ENCODE assay signal across 8 mouse cellular contexts in the genomic region with DNA sequence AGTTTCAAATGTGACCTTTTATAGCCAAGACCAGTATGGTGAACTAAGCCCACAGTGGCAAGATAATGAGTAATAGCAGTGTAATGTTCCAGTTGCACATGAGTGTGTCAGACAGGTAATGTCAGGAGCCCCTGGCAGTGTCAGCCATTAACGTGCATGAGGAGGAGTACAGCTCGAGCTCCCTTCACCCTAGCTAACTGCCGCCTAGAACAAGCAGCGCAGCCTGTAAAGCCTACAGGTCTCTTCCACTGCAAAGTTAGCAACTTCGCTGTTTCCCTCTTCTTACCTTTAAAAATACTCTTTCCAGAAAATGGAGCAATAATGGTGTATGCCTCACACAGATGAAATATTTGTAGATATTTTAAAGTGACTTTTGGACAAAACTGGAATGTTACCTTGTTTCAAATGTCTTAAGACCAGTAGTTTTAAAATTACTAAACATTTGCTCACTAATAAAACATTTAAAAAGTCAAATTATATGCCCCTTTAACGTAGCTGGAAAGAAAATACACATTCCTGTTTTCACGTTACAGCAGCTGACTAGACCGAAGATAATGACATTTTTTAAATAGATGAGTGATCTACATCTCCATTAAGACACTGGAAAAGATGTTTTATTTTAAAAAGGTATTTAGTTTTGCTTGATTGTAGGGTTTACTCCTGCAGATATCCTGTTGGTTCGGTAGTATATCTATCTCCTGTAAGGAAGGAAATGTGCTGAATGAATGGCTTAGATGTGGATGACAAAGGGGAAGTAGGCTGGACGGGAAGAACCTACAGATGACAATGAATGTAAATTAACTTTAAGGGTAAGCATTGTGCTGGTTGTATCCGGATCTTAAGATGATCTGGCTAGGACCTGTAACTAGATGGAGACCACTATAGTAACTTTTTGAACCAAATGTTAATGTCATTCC. TPM values are rescaled to one million over a fixed set of nuclear protein-coding genes. Genes with fewer than 3 reads are reported as not detected.
DNase-seq lines count a peak whose midpoint lies in the region; ATAC-seq and TF ChIP-seq lines count a peak whose summit lies in the region.

No protein-coding gene starts in this region.

- peak overlapping the region; percentile 86 for H3K4me2 ChIP-seq in lung, embryonic 15.5 days

- WGBS in kidney, adult 2 months, result 16% methylated on average over 11 of the region's 11 CpGs
- WGBS in lung, embryonic 15.5 days, result 26% methylated on average over 11 of the region's 11 CpGs

- intact Hi-C loops in heart, postnatal 10 days (cut with DNase I), result loop anchor here (1.0 to 10.0 kb wide), 6 partner anchors 48 to 199 kb away; no protein-coding TSS in a partner anchor
- intact Hi-C loops in left cerebral cortex, postnatal 10 days (cut with DNase I), result loop anchor here (5.0 to 10.0 kb wide), 3 partner anchors 88 to 311 kb away; a partner anchor contains a TSS

- peak overlapping the region; percentile 99 for H3K9ac ChIP-seq in lung, embryonic 15.5 days

- peaks cover 9% of the 10 kb centered on the region; the same call in 1 of the 2 replicates for H3K4me1 ChIP-seq in kidney, adult 2 months (ENCODE audit: control insufficient read depth, insufficient read depth, low read length)
- H3K4me1 ChIP-seq in lung, embryonic 15.5 days, result peaks cover 28% of the 10 kb centered on the region

- no peak for ATAC-seq in lung, embryonic 15.5 days (ENCODE audit: borderline replicate concordance, extremely low read depth, low FRiP score, low TSS enrichment)

- H3K27ac ChIP-seq in kidney, adult 2 months (ENCODE audit: insufficient read depth, low read depth, low read length), result no peak overlapping the region
- no peak overlapping the region for H3K27ac ChIP-seq in lung, embryonic 15.5 days

- no peaks in the 10 kb centered on the region for H3K27me3 ChIP-seq in kidney, adult 2 months (replicated peaks; ENCODE audit: control insufficient read depth, insufficient read depth, low read length)
- H3K27me3 ChIP-seq in lung, embryonic 15.5 days, result no peaks in the 10 kb centered on the region

- peak overlapping the region; percentile 35 for H3K4me3 ChIP-seq in kidney, adult 2 months (ENCODE audit: insufficient read depth, low read depth, low read length)
- peak overlapping the region; percentile 97 for H3K4me3 ChIP-seq in lung, embryonic 15.5 days

- H3K36me3 ChIP-seq in kidney, adult 2 months (ENCODE audit: control insufficient read depth, insufficient read depth, low read length), result no peaks in the 10 kb centered on the region
- H3K36me3 ChIP-seq in lung, embryonic 15.5 days, result peaks cover 11% of the 10 kb centered on the region

- no peak for TF ChIP-seq POLR2A in kidney, adult 2 months (IDR thresholded peaks at IDR 0.05; ENCODE audit: low read depth, low read length)

- H3K9me3 ChIP-seq in lung, embryonic 15.5 days, result no peaks in the 10 kb centered on the region

- no peak for TF ChIP-seq CTCF in kidney, adult 2 months (conservative IDR thresholded peaks at IDR 0.05; ENCODE audit: insufficient read depth, insufficient read length, low read depth, low read length)

- no peak for DNase-seq in kidney, adult 2 months
- no peak for DNase-seq in kidney, adult 11 months
- peak; percentile 59 for DNase-seq in NIH3T3 (ENCODE audit: low read depth)
- peak; percentile 35 for DNase-seq in heart, postnatal 10 days
- peak; percentile 24 to 27 for DNase-seq in thymus, postnatal 36 days
- DNase-seq in left cerebral cortex, postnatal 10 days (ENCODE audit: extremely low spot score in 1 of 2, low spot score in 2 of 2), result no peak
- no peak for DNase-seq in right cerebral cortex, postnatal 36 days (ENCODE audit: low spot score in 2 of 2)

RNA-seq across cellular contexts. Expression of a gene that starts 1.9 kb away (rescaled TPM):
- polyA plus RNA-seq in kidney, adult 2 months (2012; rRNA removed), result 0.94 and 1.4 TPM in 2 replicates
- total RNA-seq in heart, postnatal 10 days (2021), result 1 to 10 TPM in 1 of 2 experiments, under 1 TPM in 1; 0.89 to 1.2 TPM
- 1.8 and 1.9 TPM in 2 replicates for polyA plus RNA-seq in lung, embryonic 15.5 days (2015; fragmentation: Nextera tagmentation; extraction: Ambion mirVana)
- total RNA-seq in left cerebral cortex, postnatal 10 days (2021), result 1 to 10 TPM; 1.4 to 1.6 TPM

RNA-seq across cellular contexts. Expression of a gene that starts 2.2 kb away (rescaled TPM):
- polyA plus RNA-seq in kidney, adult 2 months (2012; rRNA removed), result 90.7 and 95.6 TPM in 2 replicates
- total RNA-seq in heart, postnatal 10 days (2021), result 10 to 100 TPM; 77.1 to 81.6 TPM
- 50.6 and 54.5 TPM in 2 replicates for polyA plus RNA-seq in lung, embryonic 15.5 days (2015; fragmentation: Nextera tagmentation; extraction: Ambion mirVana)
- 10 to 100 TPM; 61.6 to 62.8 TPM for total RNA-seq in left cerebral cortex, postnatal 10 days (2021)

RNA-seq across cellular contexts. Expression of a gene that starts 17.1 kb away (rescaled TPM):
- 3.4 and 4.7 TPM in 2 replicates for polyA plus RNA-seq in kidney, adult 2 months (2012; rRNA removed)
- 10 to 100 TPM; 29.1 to 32.4 TPM for total RNA-seq in heart, postnatal 10 days (2021)
- 76.9 and 84.2 TPM in 2 replicates for polyA plus RNA-seq in lung, embryonic 15.5 days (2015; fragmentation: Nextera tagmentation; extraction: Ambion mirVana)
- total RNA-seq in left cerebral cortex, postnatal 10 days (2021), result 10 to 100 TPM; 38.2 to 40.8 TPM

Comparison
In these comparisons a context has a peak if more than half of its experiments do, and no peak if none do; other contexts are left out.
1. DNase-seq: peak in NIH3T3 (single experiment), heart, postnatal 10 days (2 of 2) and thymus, postnatal 36 days (2 of 2); none in kidney, adult 2 months (single experiment), kidney, adult 11 months (single experiment), left cerebral cortex, postnatal 10 days (0 of 2) and right cerebral cortex, postnatal 36 days (0 of 2).